Mouse (Mus musculus): ENCODE results near the gene Vmn1r27. TPM values are rescaled to one million over a fixed set of nuclear protein-coding genes. Genes with fewer than 3 reads are reported as not detected.

Gene Vmn1r27
- not detected in 2 replicates for polyA plus RNA-seq (2015; fragmentation: Nextera tagmentation; extraction: Ambion mirVana)

- no peak within 1 kb of the TSS for H3K9ac ChIP-seq (ENCODE audit: low read depth, low read length)
- 51% methylated on average over 2 of the region's 2 CpGs for WGBS (ENCODE audit: insufficient replicate concordance)
- no peak for ATAC-seq (ENCODE audit: low read depth)
Observed at GRCm38 (mm10) chr6:58218721-58219120, at the start of gene Vmn1r27. TSS of gene Vmn1r27 (minus strand) at chr6:58218821.

GRCm38 (mm10) chr6:58261737-58262136, 43.1 kb upstream of the Vmn1r27 start, which contains the start of gene Vmn1r28:
TSS of gene Vmn1r28 (plus strand) at chr6:58262037.
- H3K9ac ChIP-seq (ENCODE audit: low read depth, low read length): no peak within 1 kb of the TSS
- H3K4me3 ChIP-seq (ENCODE audit: low read depth, low read length): no peak within 1 kb of the TSS
- H3K4me1 ChIP-seq (ENCODE audit: control insufficient read depth, low read depth, low read length): no peaks in the 10 kb centered on the region
- ATAC-seq (ENCODE audit: low read depth): no peak
- no peaks in the 10 kb centered on the region for H3K36me3 ChIP-seq (ENCODE audit: control insufficient read depth, insufficient read depth)
- H3K27me3 ChIP-seq (ENCODE audit: control insufficient read depth, insufficient read depth, low read depth, low read length): no peaks in the 10 kb centered on the region
- H3K27ac ChIP-seq (ENCODE audit: low read length): no peak within 1 kb of the TSS
- H3K9me3 ChIP-seq (replicated peaks; ENCODE audit: control insufficient read depth, low read length): no peaks in the 10 kb centered on the region
- 60% methylated on average over 1 of the region's 1 CpGs for WGBS (ENCODE audit: insufficient replicate concordance)
- H3K4me2 ChIP-seq (ENCODE audit: low read depth, low read length): no peak within 1 kb of the TSS

More at GRCm38 (mm10) chr6:58218721-58219120, at the start of gene Vmn1r27:
- Histone ChIP-seq H3K9me3 (replicated peaks; ENCODE audit: control insufficient read depth, low read length) (no peaks in the 10 kb centered on the region), H3K4me3 (ENCODE audit: low read depth, low read length) (no peak within 1 kb of the TSS), H3K4me2 (ENCODE audit: low read depth, low read length) (no peak within 1 kb of the TSS), H3K27me3 (ENCODE audit: control insufficient read depth, insufficient read depth, low read depth, low read length) (no peaks in the 10 kb centered on the region), H3K27ac (ENCODE audit: low read length) (no peak within 1 kb of the TSS), H3K4me1 (ENCODE audit: control insufficient read depth, low read depth, low read length) (no peaks in the 10 kb centered on the region), H3K36me3 (ENCODE audit: control insufficient read depth, insufficient read depth) (no peaks in the 10 kb centered on the region)

GRCm38 (mm10) chr6:58216119-58216518, 2.5 kb downstream of the Vmn1r27 start:
- H3K4me1 ChIP-seq (ENCODE audit: control insufficient read depth, low read depth, low read length): no peaks in the 10 kb centered on the region

More at GRCm38 (mm10) chr6:58216119-58216518, 2.5 kb downstream of the Vmn1r27 start:
- Histone ChIP-seq H3K36me3 (ENCODE audit: control insufficient read depth, insufficient read depth) (no peaks in the 10 kb centered on the region), H3K4me2 (ENCODE audit: low read depth, low read length) (no peak overlapping the region), H3K4me3 (ENCODE audit: low read depth, low read length) (no peak overlapping the region), H3K9me3 (replicated peaks; ENCODE audit: control insufficient read depth, low read length) (no peaks in the 10 kb centered on the region), H3K9ac (ENCODE audit: low read depth, low read length) (no peak overlapping the region), H3K27me3 (ENCODE audit: control insufficient read depth, insufficient read depth, low read depth, low read length) (no peaks in the 10 kb centered on the region), H3K27ac (ENCODE audit: low read length) (no peak overlapping the region)
- no peak for ATAC-seq (ENCODE audit: low read depth)
- 44% methylated on average over 2 of the region's 2 CpGs for WGBS (ENCODE audit: insufficient replicate concordance)

Other genes starting within 250 kb of the Vmn1r27 start
- not detected in 2 replicates for gene Vmn1r25, start 238.0 kb downstream of the Vmn1r27 start, polyA plus RNA-seq (2015; fragmentation: Nextera tagmentation; extraction: Ambion mirVana)
- not detected in 2 replicates for gene Vmn1r26, start 203.7 kb downstream of the Vmn1r27 start, polyA plus RNA-seq (2015; fragmentation: Nextera tagmentation; extraction: Ambion mirVana)
- gene Vmn1r28, start 43.2 kb upstream of the Vmn1r27 start, polyA plus RNA-seq (2015; fragmentation: Nextera tagmentation; extraction: Ambion mirVana): not detected in 2 replicates
- not detected in 2 replicates for gene Vmn1r29, start 82.7 kb upstream of the Vmn1r27 start, polyA plus RNA-seq (2015; fragmentation: Nextera tagmentation; extraction: Ambion mirVana)
- gene Vmn1r30, start 224.6 kb upstream of the Vmn1r27 start, polyA plus RNA-seq (2015; fragmentation: Nextera tagmentation; extraction: Ambion mirVana): not detected in 2 replicates